Mouse (Mus musculus): Measurements from ENCODE around the gene Lrrc30.

The Lrrc30 gene

GRCm38 (mm10) chr17:67582681-67583356, 49.7 kb downstream of the Lrrc30 start:
- no peak for DNase-seq

GRCm38 (mm10) chr17:67581839-67582238, 50.7 kb downstream of the Lrrc30 start:
- DNase-seq = no peak
